Mouse (Mus musculus) midbrain, embryonic 13.5 days (tissue): ENCODE results near the gene Pdgfb. TPM values are rescaled to one million over a fixed set of nuclear protein-coding genes. Genes with fewer than 3 reads are reported as not detected.
A peak's percentile ranks its signal among the peaks of the same experiment; 100 is the strongest.

ENCODE experiments used
- ATAC-seq: fragments of 200-750 bp; cut with Nextera tagmentation; 2 replicates; pipeline ENCODE4 v1.8.0; 2017; ENCODE audit warnings: mild to moderate bottlenecking, moderate TSS enrichment, moderate library complexity
- H3K27ac ChIP-seq: fragments of 300-500 bp; sonication (generic); 2 replicates; pipeline ENCODE4 v1.5.1; 2015; ENCODE audit warnings: inconsistent platforms, mild to moderate bottlenecking, moderate library complexity
- H3K27me3 ChIP-seq: fragments of 300-500 bp; sonication (generic); 2 replicates; pipeline ENCODE4 v1.6.1; 2015; ENCODE audit warnings: mild to moderate bottlenecking, inconsistent platforms
- H3K36me3 ChIP-seq: fragments of 300-500 bp; sonication (generic); 2 replicates; pipeline ENCODE4 v1.6.1; 2015; ENCODE audit warnings: mild to moderate bottlenecking, inconsistent platforms
- H3K4me1 ChIP-seq: fragments of 300-500 bp; sonication (generic); replicated peaks from 2 replicates; pipeline ENCODE4 v1.6.1; 2015; ENCODE audit warnings: inconsistent platforms
- H3K4me2 ChIP-seq: fragments of 300-500 bp; sonication (generic); replicated peaks from 2 replicates; pipeline ENCODE4 v1.6.1; 2015; ENCODE audit warnings: moderate library complexity, mild to moderate bottlenecking, inconsistent platforms
- H3K4me3 ChIP-seq: fragments of 300-500 bp; sonication (generic); replicated peaks from 2 replicates; pipeline ENCODE4 v1.5.1; 2015; ENCODE audit warnings: mild to moderate bottlenecking, inconsistent platforms
- H3K9ac ChIP-seq: fragments of 300-500 bp; sonication (generic); replicated peaks from 2 replicates; pipeline ENCODE4 v1.6.1; 2015; ENCODE audit warnings: mild to moderate bottlenecking, inconsistent platforms
- H3K9me3 ChIP-seq: fragments of 300-500 bp; sonication (generic); 2 replicates; pipeline ENCODE4 v1.6.1; 2016; ENCODE audit warnings: mild to moderate bottlenecking, inconsistent platforms
- WGBS: fragments of 180-500 bp; shearing (Covaris S2); methylation state at CpG from one replicate; pipeline ENCODE4 v1.1.7; 2015; 5-methylcytosine and 5-hydroxymethylcytosine counted together
- polyA plus RNA-seq: library from polyadenylated mRNA; unstranded; fragments of >200 nt; fragmentation: Nextera tagmentation; extraction: Ambion mirVana; gene quantifications from 2 replicates; pipeline ENCODE4 v1.2.1, GENCODE M21; 2015

The Pdgfb gene
- polyA plus RNA-seq, 1 experiment from 2014 or later, result 2.3 TPM

- WGBS, result under 1% methylated on average over 36 of the region's 37 CpGs
- Histone ChIP-seq H3K9ac (peak overlapping the region; percentile 76), H3K27ac (no peak overlapping the region), H3K9me3 (no peaks in the 10 kb centered on the region), H3K4me2 (peak overlapping the region; percentile 94), H3K4me3 (peak overlapping the region; percentile 66), H3K4me1 (peaks cover 37% of the 10 kb centered on the region), H3K36me3 (no peaks in the 10 kb centered on the region), H3K27me3 (peaks cover 80% of the 10 kb centered on the region)
- no peak for ATAC-seq
Observed at GRCm38 (mm10) chr15:80014031-80014320, 801 bp downstream of the Pdgfb start.

GRCm38 (mm10) chr15:80013256-80014030 is 1.3 kb downstream of the Pdgfb start:
- Histone ChIP-seq H3K27me3 (peaks cover 80% of the 10 kb centered on the region), H3K9me3 (no peaks in the 10 kb centered on the region), H3K4me3 (peak overlapping the region; percentile 66), H3K4me2 (peak overlapping the region; percentile 94), H3K9ac (peak overlapping the region; percentile 76), H3K36me3 (no peaks in the 10 kb centered on the region), H3K4me1 (peaks cover 37% of the 10 kb centered on the region), H3K27ac (peak overlapping the region; percentile 64; the same call in 1 of the 2 replicates)
- no peak for ATAC-seq
- 3% methylated on average over 35 of the region's 36 CpGs for WGBS

- Histone ChIP-seq H3K27ac (peak overlapping the region; percentile 64), H3K4me1 (peaks cover 37% of the 10 kb centered on the region), H3K27me3 (peaks cover 74% of the 10 kb centered on the region), H3K4me3 (peak overlapping the region; percentile 66), H3K9me3 (no peaks in the 10 kb centered on the region), H3K36me3 (no peaks in the 10 kb centered on the region), H3K4me2 (peak overlapping the region; percentile 94), H3K9ac (peak overlapping the region; percentile 76)
- ATAC-seq, result peak; percentile 70
- WGBS, result under 1% methylated on average over 52 of the region's 60 CpGs
Observed at GRCm38 (mm10) chr15:80012527-80013201, 2.1 kb downstream of the Pdgfb start.

- Histone ChIP-seq H3K4me3 (peak overlapping the region; percentile 66), H3K27ac (peak overlapping the region; percentile 64; the same call in 1 of the 2 replicates), H3K9ac (peak overlapping the region; percentile 76), H3K27me3 (peaks cover 68% of the 10 kb centered on the region), H3K4me1 (peaks cover 37% of the 10 kb centered on the region), H3K9me3 (no peaks in the 10 kb centered on the region), H3K36me3 (no peaks in the 10 kb centered on the region), H3K4me2 (peak overlapping the region; percentile 94)
- ATAC-seq, result peak; percentile 70
- WGBS, result 1% methylated on average over 41 of the region's 56 CpGs
Observed at GRCm38 (mm10) chr15:80011778-80012526, 2.8 kb downstream of the Pdgfb start.

GRCm38 (mm10) chr15:80011194-80011593 is 3.6 kb downstream of the Pdgfb start:
- Histone ChIP-seq H3K36me3 (no peaks in the 10 kb centered on the region), H3K4me1 (peaks cover 37% of the 10 kb centered on the region), H3K27ac (no peak overlapping the region), H3K27me3 (peaks cover 61% of the 10 kb centered on the region), H3K9ac (no peak overlapping the region), H3K4me3 (peak overlapping the region; percentile 6; the same call in 1 of the 2 replicates), H3K9me3 (no peaks in the 10 kb centered on the region), H3K4me2 (peak overlapping the region; percentile 94; the same call in 1 of the 2 replicates)
- no peak for ATAC-seq
- 36% methylated on average over 6 of the region's 6 CpGs for WGBS

GRCm38 (mm10) chr15:80010182-80010558 is 4.6 kb downstream of the Pdgfb start:
- peaks cover 42% of the 10 kb centered on the region for H3K4me1 ChIP-seq
- H3K9ac ChIP-seq, result no peak overlapping the region
- no peaks in the 10 kb centered on the region for H3K9me3 ChIP-seq
- H3K27ac ChIP-seq, result no peak overlapping the region
- H3K36me3 ChIP-seq, result no peaks in the 10 kb centered on the region
- H3K4me3 ChIP-seq, result no peak overlapping the region
- peaks cover 54% of the 10 kb centered on the region for H3K27me3 ChIP-seq
- ATAC-seq, result no peak
- no peak overlapping the region for H3K4me2 ChIP-seq
- WGBS, result 35% methylated on average over 7 of the region's 7 CpGs

- no peak for ATAC-seq
- Histone ChIP-seq H3K4me2 (no peak overlapping the region), H3K4me3 (no peak overlapping the region), H3K9ac (no peak overlapping the region), H3K36me3 (no peaks in the 10 kb centered on the region), H3K9me3 (no peaks in the 10 kb centered on the region), H3K27ac (no peak overlapping the region), H3K4me1 (peaks cover 43% of the 10 kb centered on the region), H3K27me3 (peaks cover 51% of the 10 kb centered on the region)
- WGBS, result 47% methylated on average over 8 of the region's 12 CpGs
Observed at GRCm38 (mm10) chr15:80009421-80010181, 5.2 kb downstream of the Pdgfb start.

GRCm38 (mm10) chr15:80008461-80008860 is 6.3 kb downstream of the Pdgfb start:
- Histone ChIP-seq H3K27me3 (peaks cover 40% of the 10 kb centered on the region), H3K9me3 (no peaks in the 10 kb centered on the region), H3K36me3 (no peaks in the 10 kb centered on the region), H3K4me1 (peaks cover 38% of the 10 kb centered on the region), H3K27ac (no peak overlapping the region), H3K4me3 (no peak overlapping the region), H3K9ac (no peak overlapping the region), H3K4me2 (no peak overlapping the region)
- ATAC-seq, result no peak
- 87% methylated on average over 6 of the region's 6 CpGs for WGBS

- Histone ChIP-seq H3K4me1 (peaks cover 20% of the 10 kb centered on the region), H3K36me3 (no peaks in the 10 kb centered on the region), H3K9me3 (no peaks in the 10 kb centered on the region), H3K4me3 (no peak overlapping the region), H3K27ac (no peak overlapping the region), H3K27me3 (peaks cover 17% of the 10 kb centered on the region), H3K9ac (no peak overlapping the region), H3K4me2 (no peak overlapping the region)
- WGBS, result 88% methylated on average over 7 of the region's 7 CpGs
- ATAC-seq, result no peak
Observed at GRCm38 (mm10) chr15:80006156-80006555, 8.6 kb downstream of the Pdgfb start.

- ATAC-seq, result no peak
- no peaks in the 10 kb centered on the region for H3K9me3 ChIP-seq
- H3K9ac ChIP-seq, result no peak overlapping the region
- no peak overlapping the region for H3K4me2 ChIP-seq
- H3K27ac ChIP-seq, result no peak overlapping the region
- 81% methylated on average over 10 of the region's 10 CpGs for WGBS
- H3K27me3 ChIP-seq, result peaks cover 10% of the 10 kb centered on the region
- H3K4me1 ChIP-seq, result peaks cover 20% of the 10 kb centered on the region
- H3K36me3 ChIP-seq, result no peaks in the 10 kb centered on the region
- no peak overlapping the region for H3K4me3 ChIP-seq
Observed at GRCm38 (mm10) chr15:80005436-80005835, 9.3 kb downstream of the Pdgfb start.

GRCm38 (mm10) chr15:80004644-80005340 is 10.0 kb downstream of the Pdgfb start:
- ATAC-seq, result peak; percentile 60

More at GRCm38 (mm10) chr15:80004644-80005340, 10.0 kb downstream of the Pdgfb start:
- Histone ChIP-seq H3K9ac (no peak overlapping the region), H3K4me1 (peaks cover 19% of the 10 kb centered on the region), H3K36me3 (no peaks in the 10 kb centered on the region), H3K9me3 (no peaks in the 10 kb centered on the region), H3K4me3 (no peak overlapping the region), H3K27ac (no peak overlapping the region), H3K4me2 (no peak overlapping the region), H3K27me3 (peaks cover 7% of the 10 kb centered on the region; the same call in 1 of the 2 replicates)
- WGBS, result 16% methylated on average over 14 of the region's 14 CpGs
